Mouse (Mus musculus): ENCODE data around the gene Myo5a.

Gene Myo5a

GRCm38 (mm10) chr9:75070457-75071028, at the start of gene Myo5a:
Gene Myo5a, plus strand, starts transcription at chr9:75071015.
- no peak for DNase-seq

- no peak for DNase-seq
Measured at GRCm38 (mm10) chr9:75022546-75022945, 48.3 kb upstream of the Myo5a start.

- DNase-seq, result no peak
Measured at GRCm38 (mm10) chr9:75023150-75023894, 47.5 kb upstream of the Myo5a start.

- no peak for DNase-seq
Measured at GRCm38 (mm10) chr9:75024089-75024488, 46.7 kb upstream of the Myo5a start.

GRCm38 (mm10) chr9:75025689-75026088, 45.1 kb upstream of the Myo5a start:
- DNase-seq, result no peak

GRCm38 (mm10) chr9:75032408-75032807, 38.4 kb upstream of the Myo5a start:
- no peak for DNase-seq

GRCm38 (mm10) chr9:75033141-75033540, 37.7 kb upstream of the Myo5a start:
- DNase-seq, result peak; percentile 2

- peak; percentile 2 for DNase-seq
Measured at GRCm38 (mm10) chr9:75034691-75035090, 36.1 kb upstream of the Myo5a start.

- DNase-seq, result no peak
Measured at GRCm38 (mm10) chr9:75035944-75036343, 34.9 kb upstream of the Myo5a start.

- DNase-seq, result peak; percentile 86
Measured at GRCm38 (mm10) chr9:75037451-75038356, 33.1 kb upstream of the Myo5a start, which contains the start of gene Arpp19. Gene Arpp19, plus strand, starts transcription at chr9:75037614.

GRCm38 (mm10) chr9:75038357-75038688, 32.5 kb upstream of the Myo5a start:
- DNase-seq, result no peak

GRCm38 (mm10) chr9:75040566-75040965, 30.2 kb upstream of the Myo5a start:
- DNase-seq, result no peak

GRCm38 (mm10) chr9:75041840-75042525, 28.8 kb upstream of the Myo5a start:
- no peak for DNase-seq

- no peak for DNase-seq
Measured at GRCm38 (mm10) chr9:75043191-75043590, 27.6 kb upstream of the Myo5a start.

GRCm38 (mm10) chr9:75047079-75047478, 23.7 kb upstream of the Myo5a start:
- DNase-seq, result no peak

- DNase-seq, result no peak
Measured at GRCm38 (mm10) chr9:75049100-75049499, 21.7 kb upstream of the Myo5a start.

GRCm38 (mm10) chr9:75050003-75050402, 20.8 kb upstream of the Myo5a start:
- peak; percentile 57 for DNase-seq

- DNase-seq, result no peak
Measured at GRCm38 (mm10) chr9:75051841-75052240, 19.0 kb upstream of the Myo5a start.

- DNase-seq, result no peak
Measured at GRCm38 (mm10) chr9:75055046-75055445, 15.8 kb upstream of the Myo5a start.

- DNase-seq, result no peak
Measured at GRCm38 (mm10) chr9:75064678-75065331, 6.0 kb upstream of the Myo5a start.

- peak; percentile 81 for DNase-seq
Measured at GRCm38 (mm10) chr9:75071029-75071705, 352 bp downstream of the Myo5a start.

GRCm38 (mm10) chr9:75071706-75072192, 934 bp downstream of the Myo5a start:
- DNase-seq, result no peak

All from kidney, adult 18-20 months (tissue).